Mouse (Mus musculus): ENCODE results near the gene Cep131.
A peak's percentile ranks its signal among the peaks of the same experiment; 100 is the strongest.

DNA sequence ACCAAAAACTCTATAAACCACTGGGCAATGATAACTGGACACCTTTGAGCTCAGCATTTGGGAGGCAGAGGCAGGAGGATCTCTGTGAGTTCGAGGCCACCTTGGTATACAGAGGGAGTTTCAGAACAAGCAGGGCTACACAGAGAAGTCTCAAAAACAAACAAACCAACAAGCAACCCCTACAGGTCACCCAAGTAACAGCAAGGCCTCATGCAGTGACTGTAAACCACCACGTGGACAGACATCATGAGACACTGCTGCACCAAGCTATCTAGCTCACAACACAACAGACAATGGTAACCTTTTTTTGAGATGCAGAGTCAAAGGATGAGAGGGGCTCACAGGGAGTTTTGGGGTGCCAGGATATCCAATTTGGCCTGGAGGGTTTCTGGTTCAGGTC, 40.2 kb upstream of the Cep131 start:
- TF ChIP-seq EP300 (IDR thresholded peaks at IDR 0.05; ENCODE audit: low read depth): no peak
- TF ChIP-seq CTCF (IDR thresholded peaks at IDR 0.05; ENCODE audit: low read depth): 0 out of 2 replicates have a peak, but pooled peaks have one; percentile 11

Data from liver, postnatal 0 days (tissue).